Mouse (Mus musculus) forebrain, postnatal 0 days (tissue): ENCODE results near the gene Tex48. TPM values are rescaled to one million over a fixed set of nuclear protein-coding genes. Genes with fewer than 3 reads are reported as not detected.

ENCODE experiments used
- ATAC-seq: fragments of 200-750 bp; cut with Nextera tagmentation; 2 replicates; pipeline ENCODE4 v1.8.0; 2017; ENCODE audit warnings: mild to moderate bottlenecking, moderate library complexity
- DNase-seq: peaks from one replicate; pipeline ENCODE4 v3.0.0-alpha.2; 2015
- H3K27ac ChIP-seq: fragments of 300-500 bp; sonication (generic); 2 replicates; pipeline ENCODE4 v1.5.1; 2014; ENCODE audit warnings: low read depth, mild to moderate bottlenecking, antibody characterized with exemption, low read length, moderate library complexity, mixed read lengths
- H3K27me3 ChIP-seq: fragments of 300-500 bp; sonication (generic); 2 replicates; pipeline ENCODE4 v1.6.1; 2014; ENCODE audit warnings: mild to moderate bottlenecking, low read length, mixed read lengths; ENCODE audit not compliant: insufficient read depth
- H3K36me3 ChIP-seq: fragments of 300-500 bp; sonication (generic); 2 replicates; pipeline ENCODE4 v1.6.1; 2014; ENCODE audit warnings: mild to moderate bottlenecking, moderate library complexity; ENCODE audit not compliant: insufficient read depth
- H3K4me1 ChIP-seq: fragments of 300-500 bp; sonication (generic); 2 replicates; pipeline ENCODE4 v1.6.1; 2014; ENCODE audit warnings: antibody characterized with exemption; ENCODE audit not compliant: insufficient read depth
- H3K4me2 ChIP-seq: fragments of 300-500 bp; sonication (generic); 2 replicates; pipeline ENCODE4 v1.6.1; 2014; ENCODE audit warnings: low read depth, mild to moderate bottlenecking, moderate library complexity
- H3K4me3 ChIP-seq: fragments of 300-500 bp; sonication (generic); 2 replicates; pipeline ENCODE4 v1.5.1; 2014; ENCODE audit warnings: low read depth, low read length, mixed read lengths
- H3K9ac ChIP-seq: fragments of 300-500 bp; sonication (generic); 2 replicates; pipeline ENCODE4 v1.6.1; 2014; ENCODE audit warnings: mild to moderate bottlenecking
- H3K9me3 ChIP-seq: fragments of 300-500 bp; sonication (generic); 2 replicates; pipeline ENCODE4 v1.6.1; 2016; ENCODE audit warnings: low read length
- CTCF ChIP-seq: sonication (generic); IDR thresholded peaks from 2 replicates; pipeline ENCODE4 v1.5.1; 2016; ENCODE audit warnings: antibody characterized with exemption, control low read depth, low read depth
- WGBS: fragments of 180-500 bp; shearing (Covaris S2); extraction: QIAGEN DNeasy Blood & Tissue Kit; methylation state at CpG from one replicate; pipeline ENCODE4 v1.1.7; 2014; 5-methylcytosine and 5-hydroxymethylcytosine counted together
- polyA plus RNA-seq: library from polyadenylated mRNA; unstranded; fragments of >200 nt; fragmentation: Nextera tagmentation; extraction: Ambion mirVana; gene quantifications from 2 replicates; pipeline ENCODE4 v1.2.1, GENCODE M21; 2015
- total RNA-seq: library from RNA; depleted of rRNA; stranded (reverse); fragments of >200 nt; gene quantifications from 2 replicates; pipeline ENCODE4 v1.2.3, GENCODE M21; 2014

Tex48 gene
- total and polyA plus RNA-seq, 2 experiments from 2014 or later, result not detected

GRCm38 (mm10) chr4:63659086-63659485, 36.9 kb upstream of the Tex48 start:
- no peak overlapping the region for H3K27ac ChIP-seq
- no peak overlapping the region for H3K4me2 ChIP-seq
- H3K36me3 ChIP-seq, result no peaks in the 10 kb centered on the region
- H3K4me3 ChIP-seq, result no peak overlapping the region
- no peak for TF ChIP-seq CTCF
- ATAC-seq (no peak), DNase-seq (no peak)
- H3K9me3 ChIP-seq, result no peaks in the 10 kb centered on the region
- no peaks in the 10 kb centered on the region for H3K27me3 ChIP-seq
- no peaks in the 10 kb centered on the region for H3K4me1 ChIP-seq
- no peak overlapping the region for H3K9ac ChIP-seq
- 6% methylated on average over 4 of the region's 4 CpGs for WGBS

GRCm38 (mm10) chr4:63654381-63654780, 32.2 kb upstream of the Tex48 start:
- ATAC-seq, result no peak
- WGBS, result 76% methylated on average over 1 of the region's 1 CpGs
- Histone ChIP-seq H3K4me1 (no peaks in the 10 kb centered on the region), H3K27me3 (no peaks in the 10 kb centered on the region), H3K9me3 (no peaks in the 10 kb centered on the region), H3K4me3 (no peak overlapping the region), H3K9ac (no peak overlapping the region), H3K4me2 (no peak overlapping the region), H3K27ac (no peak overlapping the region), H3K36me3 (no peaks in the 10 kb centered on the region)
- DNase-seq, result no peak
- no peak; the same call in 1 of the 2 replicates for TF ChIP-seq CTCF

GRCm38 (mm10) chr4:63643956-63644726, 21.9 kb upstream of the Tex48 start:
- Histone ChIP-seq H3K27me3 (no peaks in the 10 kb centered on the region), H3K4me2 (no peak overlapping the region), H3K27ac (no peak overlapping the region), H3K9ac (no peak overlapping the region), H3K4me1 (no peaks in the 10 kb centered on the region), H3K9me3 (no peaks in the 10 kb centered on the region), H3K4me3 (no peak overlapping the region), H3K36me3 (no peaks in the 10 kb centered on the region)
- DNase-seq, result no peak
- peak; percentile 47; the same call in 1 of the 2 replicates for ATAC-seq
- TF ChIP-seq CTCF, result no peak

GRCm38 (mm10) chr4:63639842-63640241, 17.6 kb upstream of the Tex48 start:
- Histone ChIP-seq H3K4me1 (no peaks in the 10 kb centered on the region), H3K36me3 (no peaks in the 10 kb centered on the region), H3K9me3 (no peaks in the 10 kb centered on the region), H3K27me3 (no peaks in the 10 kb centered on the region), H3K27ac (no peak overlapping the region), H3K4me2 (no peak overlapping the region), H3K9ac (no peak overlapping the region), H3K4me3 (no peak overlapping the region)
- no peak for TF ChIP-seq CTCF
- WGBS, result 86% methylated on average over 2 of the region's 2 CpGs
- no peak for DNase-seq
- ATAC-seq, result no peak

- H3K36me3 ChIP-seq, result no peaks in the 10 kb centered on the region
- H3K27ac ChIP-seq, result no peak overlapping the region
- H3K4me1 ChIP-seq, result no peaks in the 10 kb centered on the region
- H3K27me3 ChIP-seq, result no peaks in the 10 kb centered on the region
- H3K4me3 ChIP-seq, result no peak overlapping the region
- no peak for TF ChIP-seq CTCF
- no peak for DNase-seq
- H3K9me3 ChIP-seq, result no peaks in the 10 kb centered on the region
- no peak overlapping the region for H3K9ac ChIP-seq
- WGBS, result 48% methylated on average over 1 of the region's 1 CpGs
- H3K4me2 ChIP-seq, result no peak overlapping the region
- no peak for ATAC-seq
Observed at GRCm38 (mm10) chr4:63638603-63639002, 16.4 kb upstream of the Tex48 start.

DNA sequence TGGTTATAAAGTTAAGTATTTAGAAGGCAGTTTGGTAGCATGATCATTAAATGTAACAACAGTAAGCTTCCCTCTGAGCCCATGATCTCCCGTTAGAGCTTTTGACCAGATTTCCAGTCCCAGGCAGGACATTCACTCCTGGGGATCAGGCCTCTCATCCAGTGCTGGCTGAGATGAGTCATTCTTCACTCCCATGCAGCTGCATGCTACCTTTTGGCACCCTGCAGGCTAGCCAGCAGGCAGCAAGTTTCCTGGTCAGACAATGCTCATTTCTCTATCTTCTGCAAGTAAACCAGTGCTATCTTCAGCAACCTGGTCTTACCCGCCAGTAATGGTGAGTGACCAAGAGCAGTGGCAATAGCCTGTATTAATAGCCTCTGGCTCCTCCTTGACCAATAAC, 11.0 kb upstream of the Tex48 start:
- TF ChIP-seq CTCF, result no peak
- DNase-seq (no peak), ATAC-seq (no peak)
- no peak overlapping the region for H3K9ac ChIP-seq
- H3K36me3 ChIP-seq, result no peaks in the 10 kb centered on the region
- no peak overlapping the region for H3K4me3 ChIP-seq
- no peaks in the 10 kb centered on the region for H3K9me3 ChIP-seq
- H3K4me2 ChIP-seq, result no peak overlapping the region
- H3K4me1 ChIP-seq, result no peaks in the 10 kb centered on the region
- no peaks in the 10 kb centered on the region for H3K27me3 ChIP-seq
- no peak overlapping the region for H3K27ac ChIP-seq
- 91% methylated on average over 2 of the region's 2 CpGs for WGBS

- ATAC-seq, result no peak
- no peaks in the 10 kb centered on the region for H3K27me3 ChIP-seq
- no peaks in the 10 kb centered on the region for H3K36me3 ChIP-seq
- H3K27ac ChIP-seq, result no peak overlapping the region
- H3K4me3 ChIP-seq, result no peak overlapping the region
- no peaks in the 10 kb centered on the region for H3K9me3 ChIP-seq
- no peaks in the 10 kb centered on the region for H3K4me1 ChIP-seq
- WGBS, result 86% methylated on average over 8 of the region's 8 CpGs
- TF ChIP-seq CTCF, result no peak
- no peak overlapping the region for H3K4me2 ChIP-seq
- no peak overlapping the region for H3K9ac ChIP-seq
- no peak for DNase-seq
Observed at GRCm38 (mm10) chr4:63627111-63627510, 4.9 kb upstream of the Tex48 start.
